Mouse (Mus musculus): ENCODE data around the gene Zcchc10. TPM values are rescaled to one million over a fixed set of nuclear protein-coding genes. Genes with fewer than 3 reads are reported as not detected.

Gene Zcchc10
- total and polyA plus RNA-seq, 3 experiments: 2.6 to 22.6 (median 8.8) TPM

- Histone ChIP-seq H3K9me3 (replicated peaks) (no peaks in the 10 kb centered on the region), H3K4me3 (ENCODE audit: low read depth, low read length) (no peak overlapping the region), H3K27me3 (ENCODE audit: insufficient read depth, low read length) (no peaks in the 10 kb centered on the region), H3K36me3 (replicated peaks) (peaks cover 30% of the 10 kb centered on the region), H3K4me1 (ENCODE audit: insufficient read depth, low read depth, low read length) (peaks cover 12% of the 10 kb centered on the region; the same call in 1 of the 2 replicates)
- TF ChIP-seq POLR2AphosphoS5 (IDR thresholded peaks at IDR 0.05; ENCODE audit: insufficient replicate concordance, low read depth, low read length) (no peak), CTCF (IDR thresholded peaks at IDR 0.05; ENCODE audit: low read depth, low read length) (no peak), GATA2 (IDR thresholded peaks at IDR 0.05; ENCODE audit: borderline replicate concordance, low read depth, low read length) (no peak), TAL1 (conservative IDR thresholded peaks at IDR 0.05; ENCODE audit: low read depth, low read length) (no peak), GATA1 (IDR thresholded peaks at IDR 0.05; ENCODE audit: borderline replicate concordance, low read length) (no peak)
- ATAC-seq (ENCODE audit: extremely low read depth, insufficient number of reproducible peaks, low FRiP score, poor library complexity, severe bottlenecking): no peak
- no peak for DNase-seq (ENCODE audit: low spot score)
Observed at GRCm38 (mm10) chr11:53358504-53359155, 34.2 kb downstream of the Zcchc10 start.

GRCm38 (mm10) chr11:53367032-53367431 is 42.6 kb downstream of the Zcchc10 start:
- H3K4me3 ChIP-seq (ENCODE audit: low read depth, low read length): no peak overlapping the region
- H3K27me3 ChIP-seq (ENCODE audit: insufficient read depth, low read length): no peaks in the 10 kb centered on the region
- H3K36me3 ChIP-seq (replicated peaks): peaks cover 44% of the 10 kb centered on the region
- DNase-seq (ENCODE audit: low spot score) (no peak), ATAC-seq (ENCODE audit: extremely low read depth, insufficient number of reproducible peaks, low FRiP score, poor library complexity, severe bottlenecking) (no peak)
- H3K9me3 ChIP-seq (replicated peaks): no peaks in the 10 kb centered on the region
- no peak for TF ChIP-seq GATA1 (IDR thresholded peaks at IDR 0.05; ENCODE audit: borderline replicate concordance, low read length)
- no peak for TF ChIP-seq CTCF (IDR thresholded peaks at IDR 0.05; ENCODE audit: low read depth, low read length)
- TF ChIP-seq TAL1 (conservative IDR thresholded peaks at IDR 0.05; ENCODE audit: low read depth, low read length): no peak
- TF ChIP-seq POLR2AphosphoS5 (IDR thresholded peaks at IDR 0.05; ENCODE audit: insufficient replicate concordance, low read depth, low read length): no peak
- no peak for TF ChIP-seq GATA2 (IDR thresholded peaks at IDR 0.05; ENCODE audit: borderline replicate concordance, low read depth, low read length)
- H3K4me1 ChIP-seq (ENCODE audit: insufficient read depth, low read depth, low read length): no peaks in the 10 kb centered on the region

GRCm38 (mm10) chr11:53378918-53379317 is 54.4 kb downstream of the Zcchc10 start:
- Histone ChIP-seq H3K9me3 (replicated peaks) (no peaks in the 10 kb centered on the region), H3K4me1 (ENCODE audit: insufficient read depth, low read depth, low read length) (peaks cover 3% of the 10 kb centered on the region; the same call in 1 of the 2 replicates), H3K36me3 (replicated peaks) (peaks cover 60% of the 10 kb centered on the region), H3K4me3 (ENCODE audit: low read depth, low read length) (no peak overlapping the region), H3K27me3 (ENCODE audit: insufficient read depth, low read length) (no peaks in the 10 kb centered on the region)
- no peak for ATAC-seq (ENCODE audit: extremely low read depth, insufficient number of reproducible peaks, low FRiP score, poor library complexity, severe bottlenecking)
- no peak for DNase-seq (ENCODE audit: low spot score)
- TF ChIP-seq POLR2AphosphoS5 (IDR thresholded peaks at IDR 0.05; ENCODE audit: insufficient replicate concordance, low read depth, low read length) (no peak), CTCF (IDR thresholded peaks at IDR 0.05; ENCODE audit: low read depth, low read length) (no peak), GATA2 (IDR thresholded peaks at IDR 0.05; ENCODE audit: borderline replicate concordance, low read depth, low read length) (no peak), TAL1 (conservative IDR thresholded peaks at IDR 0.05; ENCODE audit: low read depth, low read length) (no peak), GATA1 (IDR thresholded peaks at IDR 0.05; ENCODE audit: borderline replicate concordance, low read length) (no peak)

Other genes with a start within 250 kb of the Zcchc10 start
- 279 and 280 TPM in 2 replicates for gene Hspa4, start 24.2 kb upstream of the Zcchc10 start, total RNA-seq (2014; fragmentation: Nextera tagmentation)
- gene Hspa4, start 24.2 kb upstream of the Zcchc10 start, total RNA-seq (2017): 327 and 391 TPM in 2 replicates
- gene Hspa4, start 24.2 kb upstream of the Zcchc10 start, polyA plus RNA-seq (2012): 55.9 and 57.1 TPM in 2 replicates
- gene Aff4, start 26.2 kb downstream of the Zcchc10 start, total RNA-seq (2014; fragmentation: Nextera tagmentation): 246 and 249 TPM in 2 replicates
- gene Aff4, start 26.2 kb downstream of the Zcchc10 start, total RNA-seq (2017): 66.4 and 86.2 TPM in 2 replicates
- gene Aff4, start 26.2 kb downstream of the Zcchc10 start, polyA plus RNA-seq (2012): 3.4 and 4.5 TPM in 2 replicates
- gene Leap2, start 98.5 kb downstream of the Zcchc10 start, total RNA-seq (2014; fragmentation: Nextera tagmentation): not detected in 2 replicates
- not detected in 2 replicates for gene Leap2, start 98.5 kb downstream of the Zcchc10 start, total RNA-seq (2017)
- not detected in 2 replicates for gene Leap2, start 98.5 kb downstream of the Zcchc10 start, polyA plus RNA-seq (2012)
- 63.3 and 67.6 TPM in 2 replicates for gene Uqcrq, start 106.2 kb downstream of the Zcchc10 start, total RNA-seq (2014; fragmentation: Nextera tagmentation)
- 25.6 and 30.4 TPM in 2 replicates for gene Uqcrq, start 106.2 kb downstream of the Zcchc10 start, total RNA-seq (2017)
- 167 and 193 TPM in 2 replicates for gene Uqcrq, start 106.2 kb downstream of the Zcchc10 start, polyA plus RNA-seq (2012)
- gene Gdf9, start 106.3 kb downstream of the Zcchc10 start, total RNA-seq (2014; fragmentation: Nextera tagmentation): 1.8 TPM in 1 of 2 replicates, not detected in the other
- gene Gdf9, start 106.3 kb downstream of the Zcchc10 start, total RNA-seq (2017): 0.38 and 1.2 TPM in 2 replicates
- gene Gdf9, start 106.3 kb downstream of the Zcchc10 start, polyA plus RNA-seq (2012): 0.10 TPM in 1 of 2 replicates, not detected in the other
- gene Gm10447, start 132.4 kb downstream of the Zcchc10 start, total RNA-seq (2014; fragmentation: Nextera tagmentation): not detected in 2 replicates
- gene Gm10447, start 132.4 kb downstream of the Zcchc10 start, total RNA-seq (2017): not detected in 2 replicates
- gene Gm10447, start 132.4 kb downstream of the Zcchc10 start, polyA plus RNA-seq (2012): not detected in 2 replicates
- gene Shroom1, start 132.5 kb downstream of the Zcchc10 start, total RNA-seq (2014; fragmentation: Nextera tagmentation): not detected in 2 replicates
- 0.11 TPM in 1 of 2 replicates, not detected in the other for gene Shroom1, start 132.5 kb downstream of the Zcchc10 start, total RNA-seq (2017)
- not detected in 2 replicates for gene Shroom1, start 132.5 kb downstream of the Zcchc10 start, polyA plus RNA-seq (2012)
- gene Gm9837, start 145.8 kb downstream of the Zcchc10 start, total RNA-seq (2014; fragmentation: Nextera tagmentation): not detected in 2 replicates
- 0.16 TPM in 1 of 2 replicates, not detected in the other for gene Gm9837, start 145.8 kb downstream of the Zcchc10 start, total RNA-seq (2017)
- gene Gm9837, start 145.8 kb downstream of the Zcchc10 start, polyA plus RNA-seq (2012): not detected in 2 replicates
- not detected in 2 replicates for gene Gm9945, start 155.5 kb downstream of the Zcchc10 start, total RNA-seq (2014; fragmentation: Nextera tagmentation)
- 0.29 and 0.76 TPM in 2 replicates for gene Gm9945, start 155.5 kb downstream of the Zcchc10 start, total RNA-seq (2017)
- gene Gm9945, start 155.5 kb downstream of the Zcchc10 start, polyA plus RNA-seq (2012): 0.27 TPM in 1 of 2 replicates, not detected in the other
- gene Sowaha, start 155.6 kb downstream of the Zcchc10 start, total RNA-seq (2014; fragmentation: Nextera tagmentation): 6.8 TPM in 2 replicates
- 2.1 and 3.0 TPM in 2 replicates for gene Sowaha, start 155.6 kb downstream of the Zcchc10 start, total RNA-seq (2017)
- 4.9 and 6.1 TPM in 2 replicates for gene Sowaha, start 155.6 kb downstream of the Zcchc10 start, polyA plus RNA-seq (2012)
- gene Sept8, start 194.6 kb downstream of the Zcchc10 start, total RNA-seq (2014; fragmentation: Nextera tagmentation): 186 and 202 TPM in 2 replicates
- gene Sept8, start 194.6 kb downstream of the Zcchc10 start, total RNA-seq (2017): 156 and 172 TPM in 2 replicates
- 124 and 136 TPM in 2 replicates for gene Sept8, start 194.6 kb downstream of the Zcchc10 start, polyA plus RNA-seq (2012)
- gene Kif3a, start 242.7 kb downstream of the Zcchc10 start, total RNA-seq (2014; fragmentation: Nextera tagmentation): 20.2 and 22.3 TPM in 2 replicates
- gene Kif3a, start 242.7 kb downstream of the Zcchc10 start, total RNA-seq (2017): 25.7 and 27.5 TPM in 2 replicates
- 11.2 and 12.0 TPM in 2 replicates for gene Kif3a, start 242.7 kb downstream of the Zcchc10 start, polyA plus RNA-seq (2012)

Measured in G1E (cell line).